Mouse (Mus musculus) ES-Bruce4 (cell line): Measurements from ENCODE around the gene Igsf8. TPM values are rescaled to one million over a fixed set of nuclear protein-coding genes. Genes with fewer than 3 reads are reported as not detected.

ENCODE experiments used
- H3K27ac ChIP-seq: 2 replicates; pipeline ENCODE4 v1.5.1; 2012; ENCODE audit warnings: low read length, inconsistent platforms; ENCODE audit not compliant: insufficient read depth
- H3K27me3 ChIP-seq: 2 replicates; pipeline ENCODE4 v1.6.1; 2012; ENCODE audit warnings: mild to moderate bottlenecking, low read length, inconsistent platforms; ENCODE audit not compliant: control insufficient read depth, poor library complexity, insufficient read depth, severe bottlenecking
- H3K36me3 ChIP-seq: 2 replicates; pipeline ENCODE4 v1.6.1; 2012; ENCODE audit warnings: inconsistent platforms, mild to moderate bottlenecking, low read length, moderate library complexity; ENCODE audit not compliant: control insufficient read depth, poor library complexity, insufficient read depth, severe bottlenecking
- H3K4me1 ChIP-seq: one replicate; pipeline ENCODE4 v1.8.1; 2011; ENCODE audit warnings: low read length; ENCODE audit not compliant: control insufficient read depth, insufficient read depth
- H3K4me3 ChIP-seq: 2 replicates; pipeline ENCODE4 v1.5.1; 2011; ENCODE audit warnings: low read depth, mild to moderate bottlenecking, low read length
- H3K9ac ChIP-seq: 2 replicates; pipeline ENCODE4 v1.6.1; 2012; ENCODE audit warnings: low read depth, mild to moderate bottlenecking, inconsistent platforms; ENCODE audit not compliant: poor library complexity, severe bottlenecking
- H3K9me3 ChIP-seq: replicated peaks from 2 replicates; pipeline ENCODE4 v1.6.1; 2012; ENCODE audit warnings: mild to moderate bottlenecking, low read length, inconsistent platforms; ENCODE audit not compliant: control insufficient read depth, poor library complexity, insufficient read depth, severe bottlenecking
- CTCF ChIP-seq: IDR thresholded peaks from one replicate; pipeline ENCODE4 v1.8.1; 2011; ENCODE audit warnings: low read depth, low read length
- EP300 ChIP-seq: IDR thresholded peaks from 2 replicates; pipeline ENCODE4 v1.6.1; 2011; ENCODE audit warnings: low read depth, low read length; ENCODE audit not compliant: insufficient read depth
- POLR2A ChIP-seq: IDR thresholded peaks from one replicate; pipeline ENCODE4 v1.8.1; 2011; ENCODE audit warnings: low read length; ENCODE audit not compliant: insufficient read depth
- polyA plus RNA-seq: library from polyadenylated mRNA; stranded (reverse); fragments of >200 nt; gene quantifications from 2 replicates; pipeline ENCODE4 v1.2.4, GENCODE M21; 2011; ENCODE audit warnings: low read depth; ENCODE audit not compliant: missing spikeins, insufficient read depth, insufficient read length

Igsf8 gene
- polyA plus RNA-seq, 1 experiment: 35.4 TPM

DNA sequence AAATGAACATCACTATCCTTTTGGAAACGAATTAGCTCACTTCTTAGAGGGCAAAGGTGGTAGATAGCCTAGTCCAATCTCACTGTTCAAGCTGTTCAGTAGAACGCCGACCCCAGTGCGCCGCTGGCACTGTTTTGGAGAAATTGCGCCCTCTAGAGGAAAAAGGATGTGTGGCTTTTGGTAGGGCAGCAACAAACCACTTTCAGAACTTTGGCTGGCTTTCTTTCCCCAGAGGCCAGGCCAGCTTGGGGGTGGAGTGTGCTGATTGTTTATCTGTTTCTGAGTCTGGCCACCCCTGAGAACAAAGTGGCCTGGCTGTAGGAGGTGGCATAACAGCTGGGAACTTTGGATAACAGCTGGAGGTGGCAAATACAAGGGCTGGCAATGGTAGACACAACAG lies 103.2 kb downstream of the Igsf8 start:
- no peak overlapping the region for H3K4me3 ChIP-seq
- no peaks in the 10 kb centered on the region for H3K36me3 ChIP-seq
- H3K9ac ChIP-seq: no peak overlapping the region
- H3K9me3 ChIP-seq: no peaks in the 10 kb centered on the region
- H3K4me1 ChIP-seq: no peaks in the 10 kb centered on the region
- peak; percentile 84 for TF ChIP-seq CTCF
- no peak for TF ChIP-seq POLR2A
- no peaks in the 10 kb centered on the region for H3K27me3 ChIP-seq
- H3K27ac ChIP-seq: no peak overlapping the region

DNA sequence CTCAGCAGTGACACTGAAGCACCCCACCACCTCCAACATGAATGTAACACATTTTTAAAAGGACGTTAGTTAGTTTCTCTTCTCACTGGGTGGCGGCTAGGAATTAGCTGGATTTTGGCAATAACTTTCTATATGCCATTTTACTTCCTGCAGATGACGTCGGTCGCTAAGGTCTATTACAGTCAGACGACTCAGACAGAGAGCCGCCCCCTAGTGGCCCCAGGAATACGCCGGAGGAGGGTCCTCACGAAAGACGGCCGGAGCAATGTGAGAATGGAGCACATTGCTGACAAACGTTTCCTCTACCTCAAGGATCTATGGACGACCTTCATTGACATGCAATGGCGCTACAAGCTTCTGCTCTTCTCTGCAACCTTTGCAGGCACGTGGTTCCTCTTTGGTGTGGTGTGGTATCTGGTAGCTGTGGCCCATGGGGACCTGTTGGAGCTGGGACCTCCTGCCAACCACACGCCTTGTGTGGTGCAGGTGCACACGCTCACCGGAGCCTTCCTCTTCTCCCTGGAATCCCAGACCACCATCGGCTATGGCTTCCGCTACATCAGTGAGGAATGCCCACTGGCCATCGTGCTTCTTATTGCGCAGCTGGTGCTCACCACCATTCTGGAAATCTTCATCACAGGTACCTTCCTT lies 107.5 kb downstream of the Igsf8 start:
- Histone ChIP-seq H3K27ac (no peak overlapping the region), H3K4me1 (no peaks in the 10 kb centered on the region), H3K9me3 (no peaks in the 10 kb centered on the region), H3K36me3 (no peaks in the 10 kb centered on the region), H3K27me3 (no peaks in the 10 kb centered on the region), H3K9ac (0 out of 2 replicates have a peak overlapping the region, but pooled peaks have one; percentile 4), H3K4me3 (peak overlapping the region; percentile 69)
- TF ChIP-seq EP300 (no peak), POLR2A (no peak), CTCF (peak; percentile 67)

Other genes starting within 250 kb of the Igsf8 start
- 29.7 and 33.8 TPM in 2 replicates for gene Vangl2, start 233.2 kb upstream of the Igsf8 start, polyA plus RNA-seq
- not detected in 2 replicates for gene Nhlh1, start 204.1 kb upstream of the Igsf8 start, polyA plus RNA-seq
- gene Copa, start 179.1 kb upstream of the Igsf8 start, polyA plus RNA-seq: 161 and 163 TPM in 2 replicates
- 54.2 and 56.2 TPM in 2 replicates for gene Ncstn, start 178.8 kb upstream of the Igsf8 start, polyA plus RNA-seq
- 82.0 and 83.8 TPM in 2 replicates for gene Pex19, start 134.9 kb upstream of the Igsf8 start, polyA plus RNA-seq
- gene Dcaf8, start 113.6 kb upstream of the Igsf8 start, polyA plus RNA-seq: 98.6 and 103 TPM in 2 replicates
- gene Pea15a, start 54.8 kb upstream of the Igsf8 start, polyA plus RNA-seq: 61.0 and 62.6 TPM in 2 replicates
- gene Casq1, start 41.8 kb upstream of the Igsf8 start, polyA plus RNA-seq: 1.7 and 1.8 TPM in 2 replicates
- gene Atp1a4, start 3.2 kb upstream of the Igsf8 start, polyA plus RNA-seq: not detected in 2 replicates
- 2.1 and 2.6 TPM in 2 replicates for gene Atp1a2, start 36.4 kb downstream of the Igsf8 start, polyA plus RNA-seq
- gene Kcnj9, start 67.7 kb downstream of the Igsf8 start, polyA plus RNA-seq: not detected in 2 replicates
- gene Kcnj10, start 79.6 kb downstream of the Igsf8 start, polyA plus RNA-seq: 1.0 and 1.3 TPM in 2 replicates
- 19.9 and 21.2 TPM in 2 replicates for gene Pigm, start 114.9 kb downstream of the Igsf8 start, polyA plus RNA-seq
- gene Slamf9, start 213.7 kb downstream of the Igsf8 start, polyA plus RNA-seq: 0.46 and 0.85 TPM in 2 replicates
- gene Igsf9, start 220.1 kb downstream of the Igsf8 start, polyA plus RNA-seq: 40.5 and 40.6 TPM in 2 replicates
- gene Tagln2, start 238.4 kb downstream of the Igsf8 start, polyA plus RNA-seq: 269 and 312 TPM in 2 replicates